Comparison of ENCODE assay signal across 8 mouse cellular contexts in genomic region chr16:17405271-17405696, GRCm38 (mm10). TPM values are rescaled to one million over a fixed set of nuclear protein-coding genes. Genes with fewer than 3 reads are reported as not detected.
DNase-seq lines count a peak whose midpoint lies in the region; ATAC-seq lines count a peak whose summit lies in the region.

No protein-coding gene starts in this region.

- WGBS in embryonic facial prominence, embryonic 15.5 days: under 1% methylated on average over 22 of the region's 22 CpGs
- under 1% methylated on average over 22 of the region's 22 CpGs for WGBS in heart, embryonic 10.5 days
- 0% methylated on average over 22 of the region's 22 CpGs for WGBS in limb, embryonic 12.5 days
- 0% methylated on average over 22 of the region's 22 CpGs for WGBS in midbrain, embryonic 12.5 days

- no peaks in the 10 kb centered on the region for H3K9me3 ChIP-seq in embryonic facial prominence, embryonic 15.5 days (replicated peaks)
- no peaks in the 10 kb centered on the region for H3K9me3 ChIP-seq in heart, embryonic 10.5 days
- no peaks in the 10 kb centered on the region for H3K9me3 ChIP-seq in limb, embryonic 12.5 days
- H3K9me3 ChIP-seq in midbrain, embryonic 12.5 days: no peaks in the 10 kb centered on the region

- peak overlapping the region; percentile 31 for H3K27ac ChIP-seq in embryonic facial prominence, embryonic 15.5 days (replicated peaks)
- peak overlapping the region; percentile 90 for H3K27ac ChIP-seq in heart, embryonic 10.5 days
- H3K27ac ChIP-seq in limb, embryonic 12.5 days: peak overlapping the region; percentile 73
- peak overlapping the region; percentile 87 for H3K27ac ChIP-seq in midbrain, embryonic 12.5 days (replicated peaks)

- peak; percentile 79 for ATAC-seq in embryonic facial prominence, embryonic 15.5 days (ENCODE audit: insufficient number of reproducible peaks, low FRiP score, low TSS enrichment, low read depth)
- ATAC-seq in limb, embryonic 12.5 days (ENCODE audit: insufficient number of reproducible peaks, insufficient read depth, low FRiP score, low TSS enrichment, low read depth): peak; percentile 87
- ATAC-seq in midbrain, embryonic 12.5 days (ENCODE audit: low FRiP score, low read depth): peak; percentile 88

- 0 out of 2 replicates have a peak, but pooled peaks cover 7% of the 10 kb centered on the region for H3K36me3 ChIP-seq in embryonic facial prominence, embryonic 15.5 days
- peaks cover 11% of the 10 kb centered on the region; the same call in 1 of the 2 replicates for H3K36me3 ChIP-seq in heart, embryonic 10.5 days
- peaks cover 12% of the 10 kb centered on the region for H3K36me3 ChIP-seq in limb, embryonic 12.5 days
- peaks cover 9% of the 10 kb centered on the region for H3K36me3 ChIP-seq in midbrain, embryonic 12.5 days

- H3K4me1 ChIP-seq in embryonic facial prominence, embryonic 15.5 days: peaks cover 21% of the 10 kb centered on the region
- H3K4me1 ChIP-seq in heart, embryonic 10.5 days: peaks cover 23% of the 10 kb centered on the region
- peaks cover 23% of the 10 kb centered on the region for H3K4me1 ChIP-seq in limb, embryonic 12.5 days (replicated peaks)
- peaks cover 17% of the 10 kb centered on the region for H3K4me1 ChIP-seq in midbrain, embryonic 12.5 days

- peak overlapping the region; percentile 54 for H3K9ac ChIP-seq in embryonic facial prominence, embryonic 15.5 days
- H3K9ac ChIP-seq in limb, embryonic 12.5 days (replicated peaks): peak overlapping the region; percentile 73
- peak overlapping the region; percentile 86 for H3K9ac ChIP-seq in midbrain, embryonic 12.5 days (replicated peaks)

- peak overlapping the region; percentile 69 for H3K4me2 ChIP-seq in embryonic facial prominence, embryonic 15.5 days (replicated peaks)
- peak overlapping the region; percentile 73 for H3K4me2 ChIP-seq in limb, embryonic 12.5 days
- H3K4me2 ChIP-seq in midbrain, embryonic 12.5 days (replicated peaks): peak overlapping the region; percentile 68

- H3K27me3 ChIP-seq in embryonic facial prominence, embryonic 15.5 days: no peaks in the 10 kb centered on the region
- no peaks in the 10 kb centered on the region for H3K27me3 ChIP-seq in heart, embryonic 10.5 days (ENCODE audit: insufficient read depth, poor library complexity, severe bottlenecking)
- H3K27me3 ChIP-seq in limb, embryonic 12.5 days: no peaks in the 10 kb centered on the region
- no peaks in the 10 kb centered on the region for H3K27me3 ChIP-seq in midbrain, embryonic 12.5 days

- H3K4me3 ChIP-seq in embryonic facial prominence, embryonic 15.5 days (replicated peaks): peak overlapping the region; percentile 71
- peak overlapping the region; percentile 84 for H3K4me3 ChIP-seq in heart, embryonic 10.5 days
- H3K4me3 ChIP-seq in limb, embryonic 12.5 days (replicated peaks): peak overlapping the region; percentile 76
- peak overlapping the region; percentile 84 for H3K4me3 ChIP-seq in midbrain, embryonic 12.5 days

- DNase-seq in 416B (ENCODE audit: low read depth): peak; percentile 55
- DNase-seq in adrenal gland, adult (ENCODE audit: inconsistent age in 2 of 2, low spot score in 1 of 2): peak; percentile 81 to 93
- peak; percentile 88 for DNase-seq in heart, embryonic 10.5 days (ENCODE audit: low spot score)
- peak; percentile 80 for DNase-seq in kidney, adult 9 months
- DNase-seq in testis, postnatal 14 days (ENCODE audit: low spot score): peak; percentile 76

RNA-seq across cellular contexts. Expression of gene Snap29, which starts 0.5 kb away (rescaled TPM):
- polyA plus RNA-seq in embryonic facial prominence, embryonic 15.5 days (2015; fragmentation: Nextera tagmentation; extraction: Ambion mirVana): 17.0 and 17.9 TPM in 2 replicates
- 12.3 and 13.6 TPM in 2 replicates for polyA plus RNA-seq in heart, embryonic 10.5 days (2016; fragmentation: Nextera tagmentation; extraction: Ambion mirVana)
- polyA plus RNA-seq in limb, embryonic 12.5 days (2016; fragmentation: Nextera tagmentation; extraction: Ambion mirVana): 13.0 and 14.0 TPM in 2 replicates
- 17.0 and 18.3 TPM in 2 replicates for polyA plus RNA-seq in midbrain, embryonic 12.5 days (2016; fragmentation: Nextera tagmentation; extraction: Ambion mirVana)

RNA-seq across cellular contexts. Expression of gene Pi4ka, which starts 0.8 kb away (rescaled TPM):
- 29.4 and 29.5 TPM in 2 replicates for polyA plus RNA-seq in embryonic facial prominence, embryonic 15.5 days (2015; fragmentation: Nextera tagmentation; extraction: Ambion mirVana)
- polyA plus RNA-seq in heart, embryonic 10.5 days (2016; fragmentation: Nextera tagmentation; extraction: Ambion mirVana): 33.6 and 40.8 TPM in 2 replicates
- polyA plus RNA-seq in limb, embryonic 12.5 days (2016; fragmentation: Nextera tagmentation; extraction: Ambion mirVana): 44.8 and 50.2 TPM in 2 replicates
- polyA plus RNA-seq in midbrain, embryonic 12.5 days (2016; fragmentation: Nextera tagmentation; extraction: Ambion mirVana): 64.6 and 70.8 TPM in 2 replicates

RNA-seq across cellular contexts. Expression of gene Crkl, which starts 46.5 kb away (rescaled TPM):
- 73.1 and 74.1 TPM in 2 replicates for polyA plus RNA-seq in embryonic facial prominence, embryonic 15.5 days (2015; fragmentation: Nextera tagmentation; extraction: Ambion mirVana)
- 52.6 and 68.9 TPM in 2 replicates for polyA plus RNA-seq in heart, embryonic 10.5 days (2016; fragmentation: Nextera tagmentation; extraction: Ambion mirVana)
- 88.9 and 92.2 TPM in 2 replicates for polyA plus RNA-seq in limb, embryonic 12.5 days (2016; fragmentation: Nextera tagmentation; extraction: Ambion mirVana)
- polyA plus RNA-seq in midbrain, embryonic 12.5 days (2016; fragmentation: Nextera tagmentation; extraction: Ambion mirVana): 98.2 and 100 TPM in 2 replicates

Comparison
In these comparisons a context has a peak if more than half of its experiments do, and no peak if none do; other contexts are left out.
1. Peak in every context shown above with its lines: DNase-seq, ATAC-seq, H3K4me3 ChIP-seq and H3K27ac ChIP-seq.
2. H3K27ac ChIP-seq: peak in every context shown above with its lines; median percentile 90 in heart, embryonic 10.5 days; 87 in midbrain, embryonic 12.5 days; 73 in limb, embryonic 12.5 days; 31 in embryonic facial prominence, embryonic 15.5 days.